Mouse (Mus musculus) cerebellum, postnatal 25 days (tissue): ENCODE data around the gene Tor1aip1.
"Not testable (repeated sequence)": the region's sequence is repeated elsewhere in the genome, so short reads cannot be mapped to it uniquely, and the experiment has no call there.

Source experiments
- DNase-seq, 2 experiments: peaks; one replicate each; pipeline ENCODE4 v3.0.0; 2021; ENCODE audit warnings: mixed read lengths in 2 of 2

Gene Tor1aip1

DNA sequence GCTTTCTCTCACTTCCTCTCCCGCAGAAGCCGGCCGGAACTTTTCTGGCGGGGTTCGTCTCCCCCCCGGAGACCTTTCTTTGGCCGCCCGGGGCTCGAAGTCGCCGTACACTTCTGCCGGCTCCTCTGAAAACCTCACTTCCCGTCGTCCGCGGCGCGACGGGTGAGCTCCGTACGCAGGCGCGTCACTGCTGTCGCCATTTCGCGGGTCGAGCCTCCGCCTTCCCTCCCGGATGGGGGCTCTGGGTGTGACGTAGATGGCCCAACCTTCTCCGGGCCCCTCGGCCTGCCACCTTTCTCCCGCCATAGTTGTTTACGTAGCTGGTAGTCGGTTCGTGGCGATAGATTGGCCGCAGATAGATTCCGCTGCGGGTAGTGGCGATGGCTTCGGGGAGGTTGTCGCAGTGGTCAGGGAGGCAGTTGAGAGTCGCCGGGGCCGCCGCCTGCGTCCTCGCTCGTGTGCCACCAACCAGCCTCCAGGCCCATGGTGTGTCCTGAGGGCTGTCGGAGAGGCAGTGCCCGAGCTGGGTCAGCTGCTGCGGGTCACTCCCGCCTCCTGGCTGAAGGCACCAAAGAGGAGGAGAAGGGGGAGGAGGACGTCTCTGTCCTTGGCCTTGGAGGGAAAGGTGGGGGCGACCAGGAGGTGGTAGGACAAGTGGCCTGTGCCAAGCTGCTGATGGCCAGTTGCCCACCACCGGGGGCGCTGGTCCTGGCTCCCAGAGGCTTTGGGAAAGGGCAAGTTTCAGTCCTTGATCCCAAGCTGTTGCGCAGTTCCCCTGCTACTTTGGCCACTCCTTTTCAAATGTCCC lies at the start of gene Tor1aip1:
Gene Tor1aip1 (minus strand): TSS at position 551 of the 808 bp plus-strand sequence.
- peak; percentile 99 for DNase-seq

DNA sequence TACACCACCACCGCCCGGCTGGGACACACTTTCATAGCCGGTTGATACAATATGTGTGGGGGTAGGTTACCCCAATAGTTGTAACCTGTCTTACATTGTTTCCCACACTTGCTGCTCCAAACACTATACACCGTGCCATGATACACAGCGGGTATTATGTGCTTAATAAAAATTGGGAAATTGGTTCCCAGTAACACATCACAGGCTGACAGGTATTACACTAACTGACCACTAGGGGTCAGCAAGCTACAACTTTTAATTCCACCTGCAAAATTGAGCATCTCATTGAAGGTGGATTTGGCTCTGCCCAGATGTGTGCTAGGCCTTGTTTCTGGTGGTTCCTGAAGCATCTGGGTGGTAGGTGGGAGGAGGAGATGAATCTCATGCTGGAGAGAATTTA lies 49.5 kb upstream of the Tor1aip1 start:
- DNase-seq, result peak; percentile 13 to 22

DNA sequence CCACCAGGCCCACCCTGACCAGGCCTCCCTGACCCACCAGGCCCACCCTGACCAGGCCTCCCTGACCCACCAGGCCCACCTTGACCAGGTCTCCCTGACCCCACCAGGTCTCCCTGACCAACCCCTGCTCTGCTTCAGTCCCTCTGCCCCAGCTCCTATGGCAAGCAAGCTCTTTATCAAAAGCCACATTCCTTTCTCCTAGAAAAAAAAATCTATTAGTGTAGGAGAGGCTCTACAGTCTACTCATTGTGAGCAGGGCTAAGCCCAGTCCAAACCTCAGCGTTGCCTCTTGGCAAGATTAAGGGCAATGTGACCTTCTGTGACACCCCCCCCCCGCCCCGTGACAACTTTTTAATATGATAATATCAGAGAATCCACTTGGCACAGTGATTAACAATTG lies 48.3 kb upstream of the Tor1aip1 start:
- DNase-seq, result no peak

DNA sequence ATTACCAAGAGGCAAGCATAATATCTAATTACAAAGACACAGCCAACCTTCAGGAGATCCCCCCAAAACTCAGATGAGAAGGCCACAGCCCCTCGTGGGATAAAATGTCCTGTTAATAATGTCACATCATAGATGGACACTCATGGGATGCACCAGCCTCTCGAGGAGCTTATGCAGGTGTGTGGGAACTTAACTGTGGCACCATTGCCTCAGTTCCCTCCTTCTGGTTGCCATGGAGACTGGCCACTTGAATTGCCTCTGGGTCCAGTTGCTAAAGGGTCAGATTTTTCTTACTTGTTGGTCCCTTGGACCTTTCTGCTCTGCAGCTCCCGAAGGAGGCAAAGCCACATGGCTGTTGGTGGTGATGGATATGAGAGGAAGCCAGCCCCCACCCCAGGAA lies 41.4 kb upstream of the Tor1aip1 start:
- DNase-seq, result no peak

DNA sequence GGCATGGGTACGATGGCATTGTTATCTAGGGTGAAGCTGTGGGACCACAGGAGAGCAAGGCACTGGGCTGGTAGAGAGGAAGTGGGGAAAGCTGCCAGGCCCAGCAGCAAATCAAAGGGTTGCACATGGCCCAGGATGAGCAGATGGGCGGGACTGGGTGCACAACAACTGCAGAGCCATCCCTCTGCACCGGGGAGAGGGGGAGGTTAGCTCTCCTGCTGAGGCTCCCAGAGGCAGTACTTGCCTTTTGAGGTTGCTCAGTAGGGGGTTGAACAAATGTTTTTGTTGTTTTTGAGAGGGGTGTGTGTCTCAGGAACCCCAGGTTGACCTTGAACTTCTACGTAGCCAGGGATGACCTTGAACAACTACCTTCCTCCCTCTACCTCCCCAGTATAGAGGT lies 40.2 kb upstream of the Tor1aip1 start:
- no peak for DNase-seq

DNA sequence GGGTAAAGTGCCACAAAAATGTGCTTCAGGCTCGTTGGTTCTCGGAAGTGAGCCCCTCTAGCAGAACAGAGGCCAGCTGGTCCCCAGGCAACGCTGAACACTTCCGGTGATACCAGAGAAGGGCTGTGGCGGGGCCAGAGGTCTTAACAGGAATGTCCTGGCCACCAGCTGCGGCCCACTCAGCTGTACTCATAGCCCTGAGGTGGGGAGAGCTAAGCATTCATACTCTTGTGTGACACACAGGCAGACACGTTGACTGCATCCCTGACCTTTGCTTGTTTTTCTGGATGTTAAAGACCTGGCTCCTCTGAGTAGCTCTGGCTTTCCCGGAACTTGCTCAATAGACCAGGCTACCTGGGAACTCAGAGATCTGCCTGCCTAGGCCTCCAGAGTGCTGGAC lies 38.3 kb upstream of the Tor1aip1 start:
- DNase-seq, result no peak

DNA sequence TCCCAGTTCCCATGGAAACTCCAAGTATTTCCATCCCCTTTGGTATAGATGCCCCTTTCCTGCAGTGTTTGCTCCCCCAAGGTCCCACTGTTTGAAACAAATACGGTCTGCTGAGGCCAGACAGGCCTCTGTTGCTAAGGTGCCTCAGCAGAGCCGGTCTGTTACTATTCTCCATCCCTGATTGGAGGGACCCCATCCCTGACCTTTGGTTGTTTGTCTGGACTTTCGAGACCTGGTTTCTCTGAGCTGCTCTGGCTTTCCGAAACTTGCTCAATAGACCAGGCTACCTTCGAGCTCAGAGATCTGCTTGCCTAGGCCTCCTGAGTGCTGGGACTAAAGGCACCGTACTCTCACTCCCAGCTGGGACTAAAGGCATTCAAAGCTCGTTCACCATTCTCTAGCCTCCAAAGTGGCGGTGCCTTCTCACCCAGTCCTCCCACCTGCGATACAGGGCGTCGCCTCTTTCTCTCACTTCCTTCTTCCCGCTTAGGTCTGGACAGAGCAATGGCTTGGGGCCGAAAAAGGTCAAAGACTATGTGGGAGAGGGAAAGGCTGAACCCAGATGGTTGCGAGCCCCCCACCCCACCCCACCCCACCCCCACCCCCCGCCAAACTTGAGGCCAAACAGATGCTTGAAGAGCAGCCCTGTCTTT lies 37.0 kb upstream of the Tor1aip1 start:
- DNase-seq, result no peak

DNA sequence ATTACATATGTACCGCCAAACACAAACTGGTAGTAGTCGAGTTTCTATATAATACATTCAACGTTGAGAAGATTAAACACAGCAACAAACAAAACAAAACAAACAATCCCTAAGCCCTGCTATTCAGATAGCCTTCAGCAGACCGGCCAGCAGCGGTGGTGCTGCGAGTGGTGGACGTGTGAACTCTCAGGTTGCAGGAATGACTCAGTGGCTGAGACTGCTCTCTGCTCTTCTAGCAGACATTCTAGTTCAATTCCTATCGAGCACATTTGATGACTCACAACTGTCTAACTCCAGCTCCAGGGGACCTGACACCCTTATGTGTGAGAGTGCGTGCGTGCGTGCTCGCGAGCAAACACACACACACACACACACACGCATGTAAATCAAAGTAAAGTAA lies 33.8 kb upstream of the Tor1aip1 start:
- DNase-seq, result no peak

DNA sequence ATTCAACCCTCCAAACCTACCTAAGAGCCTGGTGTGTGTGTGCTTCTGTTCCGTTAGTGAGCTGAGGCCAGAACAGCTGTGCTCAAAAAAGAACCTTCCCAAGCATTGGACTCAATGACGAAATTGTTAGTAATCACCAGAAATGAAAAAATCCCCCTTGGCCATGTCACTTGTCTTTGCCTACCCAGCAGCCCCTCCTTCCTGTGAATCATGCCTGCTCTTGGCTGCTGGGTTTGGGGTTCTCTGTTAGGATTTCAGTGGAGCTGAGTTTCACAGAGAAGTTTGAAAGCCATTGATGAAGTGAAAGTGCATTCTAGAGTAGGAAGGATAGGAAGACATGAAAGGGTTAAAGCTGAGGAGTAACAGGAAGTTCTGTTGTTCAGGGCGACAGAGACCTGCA lies 29.9 kb upstream of the Tor1aip1 start:
- no peak for DNase-seq

DNA sequence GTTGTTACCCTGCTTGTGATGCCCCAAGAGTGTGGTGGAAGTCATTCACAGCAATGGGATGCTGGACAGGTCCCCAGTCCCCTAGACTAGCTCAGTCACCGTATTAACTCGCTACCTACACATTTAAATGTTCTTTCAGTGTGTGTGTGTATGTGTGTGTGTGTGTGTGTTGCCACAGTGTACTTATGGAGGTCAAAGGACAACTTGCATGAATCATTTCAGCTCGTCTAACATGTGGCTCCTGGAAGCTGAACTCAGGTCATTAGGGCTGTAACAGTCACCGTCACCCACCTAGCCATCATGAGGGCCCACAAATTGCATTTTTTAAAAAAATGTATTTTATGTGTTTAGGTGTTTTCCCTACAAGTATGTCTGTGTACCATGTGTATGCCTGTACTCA lies 25.9 kb upstream of the Tor1aip1 start:
- no peak for DNase-seq

DNA sequence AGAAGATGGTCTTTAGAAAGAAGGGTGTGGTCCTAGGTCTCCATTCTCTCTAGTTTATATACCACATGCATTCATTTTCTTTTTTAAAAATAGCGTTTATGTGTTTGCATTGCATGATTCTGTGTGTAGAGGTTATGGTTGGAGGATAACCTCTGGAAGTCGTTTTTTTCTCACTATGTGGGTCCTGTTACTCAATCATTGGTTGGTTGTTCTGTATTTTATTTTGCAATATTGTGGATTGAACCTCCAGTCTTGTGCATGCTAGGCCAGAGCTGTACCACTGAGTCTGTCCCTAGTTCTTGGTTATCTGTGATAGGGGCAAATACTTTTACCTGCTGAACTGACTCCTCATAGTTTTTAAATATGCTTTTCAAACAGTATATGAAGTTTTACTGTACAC lies 21.9 kb upstream of the Tor1aip1 start:
- DNase-seq, result no peak

DNA sequence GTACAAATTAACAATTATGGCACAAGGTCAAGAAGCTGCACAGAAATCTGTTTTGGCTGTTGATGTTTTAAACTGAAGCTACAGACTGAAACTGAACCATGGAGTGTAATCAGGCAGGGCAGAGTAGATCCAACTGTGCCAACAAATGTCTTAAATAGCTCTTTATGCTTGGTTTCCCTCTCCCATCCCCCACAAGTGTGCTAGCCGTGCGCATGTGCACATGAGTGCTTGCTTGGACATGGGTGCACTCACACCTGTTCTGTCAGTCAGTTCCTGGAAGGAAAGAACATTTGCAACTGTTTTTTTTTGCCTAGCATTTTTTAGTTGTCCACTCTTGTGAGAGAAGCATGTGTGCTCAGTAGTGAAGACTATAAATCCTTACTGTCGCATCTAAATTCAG lies 10.4 kb upstream of the Tor1aip1 start:
- peak; percentile 35 to 64 for DNase-seq

DNA sequence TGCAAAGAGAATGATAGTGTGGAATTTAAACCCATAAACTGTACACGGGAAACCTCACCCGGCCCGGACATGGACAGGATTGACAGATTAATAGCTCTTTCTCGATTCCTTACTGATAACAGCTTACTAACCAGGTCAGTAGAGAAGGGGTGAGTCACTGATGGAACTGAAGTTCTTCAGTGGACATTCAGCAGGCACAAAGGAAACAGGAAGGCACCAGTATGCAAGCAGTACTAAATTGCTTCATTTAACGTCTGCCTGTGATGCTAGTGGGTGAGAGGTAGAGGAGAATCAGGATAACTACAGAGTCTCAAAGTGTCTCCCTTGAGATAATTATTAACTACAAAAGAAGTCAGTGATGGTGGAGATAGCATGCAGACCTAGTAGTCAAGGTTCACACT lies 7.9 kb upstream of the Tor1aip1 start:
- DNase-seq, result no peak

DNA sequence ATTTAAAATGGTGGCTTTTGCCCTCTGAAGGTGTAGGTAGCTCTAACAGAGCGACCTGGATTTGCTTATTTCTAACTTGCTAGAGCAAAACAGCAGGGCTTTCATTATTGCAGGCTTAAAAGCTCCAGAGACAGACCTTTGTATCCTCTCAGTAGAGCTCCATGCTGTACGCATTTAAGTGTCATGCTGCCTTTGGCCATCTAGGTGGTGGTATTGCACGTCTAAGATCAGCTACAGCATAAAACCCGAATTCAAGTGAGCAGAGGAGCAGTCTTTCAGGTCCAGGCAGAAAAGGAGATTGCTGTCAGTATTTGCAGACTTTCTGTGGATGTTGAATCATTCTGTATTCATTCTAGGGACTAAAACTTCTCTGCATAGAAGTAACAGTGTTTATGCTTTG lies 6.7 kb upstream of the Tor1aip1 start:
- DNase-seq, result peak; percentile 49 to 70

DNA sequence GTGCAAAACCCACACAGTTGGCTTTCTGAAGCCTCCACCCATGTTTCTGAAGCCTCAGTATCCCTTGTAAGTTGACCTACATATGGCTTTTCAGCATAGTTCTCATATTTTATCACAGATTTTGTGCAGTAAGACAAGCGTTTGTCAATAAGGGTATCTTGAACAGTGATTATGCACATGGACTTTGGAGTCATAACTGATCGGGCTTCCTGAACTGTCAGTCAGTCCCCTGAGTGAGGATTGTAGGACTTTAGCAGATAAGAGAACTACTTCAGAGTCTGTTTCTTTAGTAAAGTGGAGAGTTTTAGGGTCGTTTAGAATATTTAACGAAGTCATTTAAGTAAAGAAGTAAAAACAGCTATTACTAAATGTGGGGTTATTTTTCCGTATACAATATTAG lies 6.2 kb upstream of the Tor1aip1 start:
- DNase-seq, result no peak

DNA sequence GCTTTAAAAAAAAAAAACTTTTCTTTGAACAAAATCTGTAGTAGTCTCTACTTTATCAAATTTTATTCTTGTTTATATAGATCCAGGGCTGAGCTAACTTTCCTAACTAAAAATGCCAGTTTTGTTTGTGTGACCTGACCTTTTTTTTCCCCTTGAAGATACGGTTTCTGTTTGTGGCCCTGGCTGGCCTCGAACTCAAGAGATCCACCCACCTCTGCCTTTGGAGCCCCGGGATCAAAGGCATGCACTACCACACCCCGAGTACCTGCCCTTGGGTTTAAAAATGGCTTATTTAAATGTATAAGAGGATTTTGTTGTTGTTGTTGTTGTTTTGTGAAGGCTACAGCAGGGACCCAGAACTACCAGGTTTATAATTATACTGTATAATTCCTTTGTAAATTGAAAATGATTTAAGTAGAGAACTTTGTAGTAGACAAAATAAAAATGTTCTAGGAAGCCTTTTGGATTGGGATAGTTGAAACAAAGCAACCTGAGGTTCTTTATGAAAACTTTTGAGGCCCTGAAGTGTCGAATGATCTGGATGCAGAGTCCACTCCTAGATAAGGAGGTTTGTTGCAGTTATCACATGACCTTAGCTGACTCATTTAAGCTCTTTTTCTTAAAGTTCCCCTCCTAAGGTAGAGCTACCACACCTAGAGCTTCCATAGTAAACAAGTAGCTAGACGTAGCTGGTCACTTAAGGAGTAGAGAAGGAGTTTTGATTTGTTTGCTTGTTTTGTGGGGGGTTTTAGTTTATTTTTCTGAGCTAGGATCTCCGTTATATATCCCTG lies 5.4 kb upstream of the Tor1aip1 start:
- DNase-seq, result no peak

DNA sequence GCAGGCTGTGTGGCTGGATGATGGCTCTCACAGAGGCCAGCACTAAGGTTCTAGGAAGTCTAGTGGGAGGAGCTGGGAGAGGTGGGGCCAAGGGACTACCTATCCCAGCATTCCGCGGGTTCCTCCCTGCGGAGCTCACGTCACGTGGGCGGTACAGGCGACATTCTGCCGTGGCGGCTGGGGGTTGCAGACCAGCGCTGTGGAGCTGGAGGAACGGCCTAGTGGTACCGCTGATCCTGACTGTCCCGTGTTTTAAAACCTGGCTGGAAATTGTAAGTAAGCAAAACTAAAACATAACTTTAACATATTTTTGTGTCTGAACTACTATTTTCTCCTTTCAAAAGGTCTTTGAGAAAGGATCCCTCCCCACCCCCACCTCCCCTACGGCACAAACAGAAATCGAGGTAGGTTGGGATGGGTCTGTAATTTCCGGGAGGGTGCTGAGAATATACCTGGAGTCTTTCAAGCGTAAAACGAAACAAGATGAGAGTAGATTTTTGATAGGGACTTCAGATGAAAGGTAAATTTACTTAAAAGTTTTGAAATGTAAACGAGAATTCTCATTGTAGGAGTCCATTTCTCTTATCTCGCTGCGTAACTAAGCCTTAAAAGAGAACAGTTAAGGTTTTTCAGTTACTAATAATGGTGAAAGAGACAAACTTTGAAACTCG lies 4.6 kb upstream of the Tor1aip1 start:
- peak; percentile 91 to 95 for DNase-seq

DNA sequence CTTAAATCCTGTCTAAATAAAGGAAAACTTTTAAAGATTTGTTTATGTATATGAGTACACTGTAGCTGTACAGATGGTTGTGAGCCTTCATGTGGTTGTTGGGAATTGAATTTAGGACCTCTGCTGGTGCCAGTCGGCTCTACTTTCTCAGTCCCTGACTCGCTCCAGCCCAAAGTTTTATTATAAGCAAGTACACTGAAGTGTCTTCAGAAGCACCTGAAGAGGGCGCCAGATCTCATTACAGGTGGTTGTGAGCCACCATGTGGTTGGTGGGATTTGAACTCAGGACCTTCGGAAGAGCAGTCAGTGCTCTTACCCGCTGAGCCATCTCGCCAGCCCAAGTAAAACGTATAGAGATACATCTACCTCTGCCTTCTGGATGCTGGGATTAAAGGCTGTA lies 3.7 kb upstream of the Tor1aip1 start:
- not testable (repeated sequence) for DNase-seq

DNA sequence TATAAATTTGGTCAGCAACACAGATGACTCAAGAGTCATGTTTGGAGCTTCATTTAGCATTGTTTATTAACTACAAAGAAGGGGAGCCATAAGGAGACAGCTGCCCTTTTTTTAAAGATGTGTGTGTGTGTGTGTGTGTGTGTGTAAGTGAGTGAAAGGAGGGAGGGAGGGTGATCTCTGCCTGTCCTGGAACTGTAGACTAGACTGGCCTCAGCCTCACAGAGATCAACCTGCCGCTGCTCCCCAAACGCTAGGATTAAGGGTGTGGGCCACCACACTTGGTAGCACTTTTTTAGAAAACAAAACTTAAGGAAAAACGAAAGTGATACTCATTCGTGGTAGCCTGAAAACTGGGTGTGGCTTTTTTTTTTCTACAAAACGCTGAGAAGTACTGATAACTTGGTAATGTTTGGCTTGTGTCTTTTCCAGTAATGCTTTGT lies 884 bp upstream of the Tor1aip1 start:
- DNase-seq, result peak in 1 of 2 experiments; percentile 14

DNA sequence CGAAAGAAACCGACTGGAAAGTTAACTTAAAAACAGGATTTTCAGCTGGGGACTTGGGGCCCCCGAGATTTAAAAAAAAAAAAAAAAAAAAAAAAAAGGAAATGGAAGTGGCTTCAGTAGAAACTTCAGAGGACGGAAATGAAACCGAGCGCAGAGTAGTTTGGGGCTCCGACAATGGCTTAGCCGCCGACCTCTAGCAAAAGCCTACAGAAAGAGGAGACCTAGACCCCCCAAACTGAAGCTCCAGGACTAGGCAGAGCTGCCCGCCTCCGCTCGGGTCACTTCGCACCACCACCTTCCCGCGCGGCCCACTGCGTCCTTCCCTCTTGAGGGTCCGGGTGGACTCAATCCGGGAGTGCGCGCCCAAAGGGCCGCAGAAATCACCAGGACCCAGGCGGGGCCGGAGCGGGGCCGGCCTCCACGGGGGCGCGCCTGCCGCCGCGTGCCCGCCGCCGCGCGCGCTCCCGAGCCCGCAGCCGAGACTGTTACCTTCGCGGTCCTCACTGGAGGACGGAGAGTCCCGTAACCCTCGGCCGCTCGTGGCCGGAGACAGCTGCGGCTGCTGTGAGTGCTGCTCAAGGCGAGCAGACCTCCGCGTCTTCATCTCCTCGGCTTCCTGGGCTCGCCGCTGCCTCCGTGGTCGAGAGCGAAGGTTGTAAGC lies 881 bp downstream of the Tor1aip1 start, which contains the start of gene Tor1aip2:
Gene Tor1aip2 (plus strand): TSS at position 135 of the 661 bp plus-strand sequence.
- DNase-seq, result peak in 1 of 2 experiments; percentile 90

DNA sequence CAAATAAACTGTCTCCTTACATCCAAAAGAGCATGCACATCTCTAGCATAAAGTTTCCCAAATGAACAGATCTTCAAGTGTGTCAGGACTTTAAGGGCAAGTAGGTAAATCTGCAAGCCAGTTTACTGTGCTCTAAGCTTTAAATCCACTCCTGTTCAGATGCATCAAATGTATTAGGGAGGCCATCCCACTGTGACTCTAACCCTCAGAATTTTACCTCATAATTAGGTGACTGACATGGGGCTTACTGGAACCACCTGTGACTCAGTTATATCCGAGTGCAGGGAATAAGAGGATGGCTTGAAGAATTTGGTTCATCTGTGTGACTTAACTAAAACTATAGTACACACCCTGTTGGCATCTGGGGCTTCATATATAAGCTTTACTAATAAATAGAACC lies 1.6 kb downstream of the Tor1aip1 start:
- DNase-seq, result no peak

DNA sequence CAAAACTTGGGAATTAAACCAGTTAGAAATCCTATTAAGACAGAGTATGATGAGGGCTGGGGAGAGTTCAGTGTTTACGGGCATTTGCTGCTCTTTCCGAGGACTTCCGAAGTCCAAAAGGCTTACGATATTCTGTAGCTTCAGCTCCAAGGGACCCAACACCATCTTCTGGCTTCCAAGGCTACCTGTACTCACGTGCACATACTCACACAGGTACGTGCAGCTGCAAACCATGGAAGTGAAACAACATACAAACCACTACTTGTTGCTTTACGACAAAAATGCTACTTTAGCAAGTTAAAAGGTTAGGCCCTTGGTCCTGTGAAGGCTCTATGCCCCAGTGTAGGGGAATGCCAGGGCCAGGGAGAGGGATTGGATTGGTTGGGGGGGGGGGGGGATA lies 2.4 kb downstream of the Tor1aip1 start:
- DNase-seq, result no peak
